Mouse (Mus musculus): ENCODE results near the gene Wdfy1. TPM values are rescaled to one million over a fixed set of nuclear protein-coding genes. Genes with fewer than 3 reads are reported as not detected.

Wdfy1 gene
- polyA plus RNA-seq, 1 experiment from 2014 or later = 38.8 TPM

DNA sequence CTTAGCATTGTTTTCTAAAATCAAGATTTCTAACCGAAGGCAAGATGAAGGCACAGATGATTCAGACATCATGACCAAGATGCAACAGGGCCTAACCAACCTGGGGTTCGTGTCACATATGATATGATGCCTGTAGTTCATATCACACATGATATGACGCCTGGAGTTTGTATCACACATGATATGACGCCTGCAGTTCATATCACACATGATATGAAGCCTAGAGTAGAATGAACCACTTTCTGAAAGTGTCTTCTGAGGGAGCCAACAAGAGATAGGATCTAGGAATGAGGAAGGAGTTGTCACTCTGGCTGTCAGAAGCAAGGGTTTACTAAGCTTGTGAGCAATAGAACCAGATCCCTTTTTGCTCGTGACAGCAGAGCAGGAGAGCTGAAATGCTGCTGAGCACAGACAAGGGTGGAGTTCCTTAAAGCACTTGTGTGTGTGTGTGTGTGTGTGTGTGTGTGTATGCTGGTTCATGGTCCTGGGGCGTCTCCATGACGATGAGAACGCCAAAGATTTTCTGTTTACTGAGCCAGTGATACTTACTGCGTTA is 106.4 kb downstream of the Wdfy1 start:
- Histone ChIP-seq H3K27ac (ENCODE audit: low read depth, low read length) (no peak overlapping the region), H3K9ac (ENCODE audit: low read depth, low read length) (no peak overlapping the region), H3K36me3 (ENCODE audit: control insufficient read depth, insufficient read depth, low read length) (no peaks in the 10 kb centered on the region), H3K9me3 (ENCODE audit: control insufficient read depth, low read length) (no peaks in the 10 kb centered on the region), H3K4me3 (ENCODE audit: low read length) (peak overlapping the region; percentile 2; the same call in 1 of the 2 replicates), H3K27me3 (ENCODE audit: control insufficient read depth, insufficient read depth, low read length) (peaks cover 13% of the 10 kb centered on the region), H3K4me1 (ENCODE audit: control insufficient read depth, insufficient read depth, low read length) (no peaks in the 10 kb centered on the region), H3K4me2 (replicated peaks; ENCODE audit: low read depth, low read length) (no peak overlapping the region; the same call in 1 of the 2 replicates)
- ATAC-seq (ENCODE audit: low FRiP score, low TSS enrichment) = no peak
- WGBS = 80% methylated on average over 9 of the region's 9 CpGs

DNA sequence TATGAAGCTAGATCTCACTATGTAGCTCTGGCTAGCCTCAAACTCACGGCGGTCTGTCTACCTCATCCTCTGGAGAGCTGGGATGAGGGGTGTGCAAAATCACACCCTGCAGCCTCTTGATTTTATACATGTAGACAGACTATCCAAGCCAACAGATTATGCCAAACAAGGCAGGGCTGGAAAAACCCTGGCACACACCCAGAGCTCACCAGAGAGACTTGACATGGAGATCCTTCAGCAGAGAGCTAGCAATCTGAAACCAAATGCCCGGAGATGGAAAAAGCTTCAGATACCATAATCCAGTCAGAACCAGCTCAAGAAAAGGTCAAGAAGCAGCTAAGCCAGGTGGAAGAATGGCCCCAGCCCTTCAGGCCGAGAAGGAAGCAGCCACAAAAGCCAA is 111.0 kb downstream of the Wdfy1 start:
- no peak overlapping the region for H3K27ac ChIP-seq (ENCODE audit: low read depth, low read length)
- H3K9me3 ChIP-seq (ENCODE audit: control insufficient read depth, low read length) = no peaks in the 10 kb centered on the region
- H3K4me1 ChIP-seq (ENCODE audit: control insufficient read depth, insufficient read depth, low read length) = no peaks in the 10 kb centered on the region
- WGBS = 83% methylated on average over 4 of the region's 4 CpGs
- no peaks in the 10 kb centered on the region for H3K36me3 ChIP-seq (ENCODE audit: control insufficient read depth, insufficient read depth, low read length)
- no peak for ATAC-seq (ENCODE audit: low FRiP score, low TSS enrichment)
- no peak overlapping the region for H3K9ac ChIP-seq (ENCODE audit: low read depth, low read length)
- no peak overlapping the region for H3K4me2 ChIP-seq (replicated peaks; ENCODE audit: low read depth, low read length)
- no peak overlapping the region for H3K4me3 ChIP-seq (ENCODE audit: low read length)
- no peaks in the 10 kb centered on the region for H3K27me3 ChIP-seq (ENCODE audit: control insufficient read depth, insufficient read depth, low read length)

DNA sequence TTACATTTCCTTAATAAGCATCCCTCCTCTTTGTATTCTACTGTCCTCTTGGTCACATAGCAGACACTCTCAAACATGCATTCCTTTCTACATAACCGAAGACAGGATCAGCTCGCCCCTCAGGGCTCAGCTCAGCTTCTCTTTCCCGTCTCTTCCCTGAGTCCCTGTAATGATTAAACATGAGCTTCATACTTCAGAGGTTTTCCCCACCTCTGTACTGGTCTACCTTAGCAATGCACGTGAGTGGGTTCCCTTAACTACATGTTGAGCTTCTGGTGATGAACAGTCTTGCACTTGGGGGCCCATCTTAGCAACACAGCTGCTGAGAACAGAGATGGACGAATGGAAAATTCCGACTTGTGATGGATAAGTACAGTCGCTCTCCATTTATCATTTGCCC is 116.3 kb downstream of the Wdfy1 start:
- 67% methylated on average over 7 of the region's 7 CpGs for WGBS
- Histone ChIP-seq H3K27ac (ENCODE audit: low read depth, low read length) (no peak overlapping the region), H3K9me3 (ENCODE audit: control insufficient read depth, low read length) (no peaks in the 10 kb centered on the region), H3K4me1 (ENCODE audit: control insufficient read depth, insufficient read depth, low read length) (no peaks in the 10 kb centered on the region), H3K36me3 (ENCODE audit: control insufficient read depth, insufficient read depth, low read length) (no peaks in the 10 kb centered on the region), H3K4me3 (ENCODE audit: low read length) (no peak overlapping the region), H3K27me3 (ENCODE audit: control insufficient read depth, insufficient read depth, low read length) (no peaks in the 10 kb centered on the region), H3K4me2 (replicated peaks; ENCODE audit: low read depth, low read length) (no peak overlapping the region), H3K9ac (ENCODE audit: low read depth, low read length) (no peak overlapping the region)
- ATAC-seq (ENCODE audit: low FRiP score, low TSS enrichment) = no peak

- Histone ChIP-seq H3K4me3 (ENCODE audit: low read length) (no peak overlapping the region), H3K36me3 (ENCODE audit: control insufficient read depth, insufficient read depth, low read length) (no peaks in the 10 kb centered on the region), H3K9me3 (ENCODE audit: control insufficient read depth, low read length) (no peaks in the 10 kb centered on the region), H3K27ac (ENCODE audit: low read depth, low read length) (no peak overlapping the region), H3K27me3 (ENCODE audit: control insufficient read depth, insufficient read depth, low read length) (no peaks in the 10 kb centered on the region), H3K4me2 (replicated peaks; ENCODE audit: low read depth, low read length) (no peak overlapping the region), H3K9ac (ENCODE audit: low read depth, low read length) (no peak overlapping the region), H3K4me1 (ENCODE audit: control insufficient read depth, insufficient read depth, low read length) (no peaks in the 10 kb centered on the region)
- no peak for ATAC-seq (ENCODE audit: low FRiP score, low TSS enrichment)
- WGBS = 30% methylated on average over 1 of the region's 1 CpGs
Measured at GRCm38 (mm10) chr1:79657411-79657810, 118.5 kb downstream of the Wdfy1 start.

DNA sequence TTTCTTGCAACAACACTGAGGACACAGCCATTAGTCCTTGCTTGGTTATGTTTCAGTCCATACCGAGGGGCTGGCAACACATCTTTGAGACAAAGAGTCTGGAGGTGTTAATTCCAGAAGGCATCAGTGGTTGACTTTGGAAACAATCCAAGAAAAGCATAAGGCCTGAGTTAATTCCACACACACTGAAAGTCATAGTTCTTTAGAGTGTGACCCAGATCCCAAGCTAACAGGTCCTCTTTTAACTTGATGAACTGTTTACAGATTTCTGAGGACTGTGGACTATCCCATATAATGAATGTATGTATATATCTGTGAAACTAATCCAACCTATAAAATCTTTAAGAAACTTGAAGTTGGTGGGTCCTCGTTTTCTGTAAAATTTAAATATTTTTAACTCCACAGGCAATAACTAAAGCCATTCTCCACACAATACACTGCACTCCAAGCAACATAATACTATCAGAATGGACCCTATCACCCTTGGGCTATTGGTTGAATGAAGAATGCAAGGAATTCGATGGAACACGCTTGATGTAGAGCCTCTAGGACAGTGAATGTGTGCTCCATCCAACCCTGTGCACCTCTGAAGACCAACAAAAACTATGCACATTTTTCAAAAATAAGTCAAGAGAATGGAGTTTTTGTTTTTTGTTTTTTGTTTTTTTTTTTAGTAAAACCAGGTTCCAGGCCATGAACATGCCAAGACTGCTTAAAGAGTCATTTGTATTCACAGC is 120.0 kb downstream of the Wdfy1 start:
- H3K9ac ChIP-seq (ENCODE audit: low read depth, low read length) = no peak overlapping the region
- 55% methylated on average over 4 of the region's 4 CpGs for WGBS
- H3K9me3 ChIP-seq (ENCODE audit: control insufficient read depth, low read length) = no peaks in the 10 kb centered on the region
- H3K27me3 ChIP-seq (ENCODE audit: control insufficient read depth, insufficient read depth, low read length) = no peaks in the 10 kb centered on the region
- H3K4me2 ChIP-seq (replicated peaks; ENCODE audit: low read depth, low read length) = no peak overlapping the region
- no peak overlapping the region for H3K4me3 ChIP-seq (ENCODE audit: low read length)
- no peaks in the 10 kb centered on the region for H3K36me3 ChIP-seq (ENCODE audit: control insufficient read depth, insufficient read depth, low read length)
- no peaks in the 10 kb centered on the region for H3K4me1 ChIP-seq (ENCODE audit: control insufficient read depth, insufficient read depth, low read length)
- ATAC-seq (ENCODE audit: low FRiP score, low TSS enrichment) = no peak
- H3K27ac ChIP-seq (ENCODE audit: low read depth, low read length) = no peak overlapping the region

GRCm38 (mm10) chr1:79654948-79655347 is 121.0 kb downstream of the Wdfy1 start:
- H3K4me3 ChIP-seq (ENCODE audit: low read length) = no peak overlapping the region
- 96% methylated on average over 2 of the region's 2 CpGs for WGBS
- H3K9ac ChIP-seq (ENCODE audit: low read depth, low read length) = no peak overlapping the region
- no peaks in the 10 kb centered on the region for H3K36me3 ChIP-seq (ENCODE audit: control insufficient read depth, insufficient read depth, low read length)
- ATAC-seq (ENCODE audit: low FRiP score, low TSS enrichment) = no peak
- H3K4me2 ChIP-seq (replicated peaks; ENCODE audit: low read depth, low read length) = no peak overlapping the region
- no peaks in the 10 kb centered on the region for H3K4me1 ChIP-seq (ENCODE audit: control insufficient read depth, insufficient read depth, low read length)
- H3K27ac ChIP-seq (ENCODE audit: low read depth, low read length) = no peak overlapping the region
- no peaks in the 10 kb centered on the region for H3K27me3 ChIP-seq (ENCODE audit: control insufficient read depth, insufficient read depth, low read length)
- no peaks in the 10 kb centered on the region for H3K9me3 ChIP-seq (ENCODE audit: control insufficient read depth, low read length)

Other genes with a start within 250 kb of the Wdfy1 start
- 0.92 and 2.0 TPM in 2 replicates for gene Ap1s3, start 104.2 kb downstream of the Wdfy1 start, polyA plus RNA-seq (2014; fragmentation: Nextera tagmentation; extraction: Ambion mirVana)
- 48.6 and 57.3 TPM in 2 replicates for gene Mrpl44, start 125 bp downstream of the Wdfy1 start, polyA plus RNA-seq (2014; fragmentation: Nextera tagmentation; extraction: Ambion mirVana)
- gene Serpine2, start 85.0 kb upstream of the Wdfy1 start, polyA plus RNA-seq (2014; fragmentation: Nextera tagmentation; extraction: Ambion mirVana) = 108 and 136 TPM in 2 replicates